Mouse (Mus musculus) liver, embryonic 14.5 days (tissue): ENCODE results near the gene Eya4. TPM values are rescaled to one million over a fixed set of nuclear protein-coding genes. Genes with fewer than 3 reads are reported as not detected.
A peak's percentile ranks its signal among the peaks of the same experiment; 100 is the strongest.

Experiments
- ATAC-seq: fragments of 200-750 bp; cut with Nextera tagmentation; 2 replicates; pipeline ENCODE4 v1.8.0; 2017; ENCODE audit warnings: moderate number of reproducible peaks, mild to moderate bottlenecking, moderate library complexity; ENCODE audit not compliant: insufficient read depth
- DNase-seq, 3 experiments: peaks; one replicate each; pipeline ENCODE4 v3.0.0-alpha.2; 2012 to 2013; ENCODE audit warnings: low read depth in 3 of 3, low spot score in 3 of 3
- H3K27ac ChIP-seq: fragments of 300-500 bp; sonication (generic); 2 replicates; pipeline ENCODE4 v1.5.1; 2014; ENCODE audit warnings: moderate library complexity, mild to moderate bottlenecking, control low read depth, inconsistent platforms
- H3K27me3 ChIP-seq: fragments of 300-500 bp; sonication (generic); 2 replicates; pipeline ENCODE4 v1.6.1; 2014; ENCODE audit warnings: mild to moderate bottlenecking, low read length, moderate library complexity; ENCODE audit not compliant: control insufficient read depth, insufficient read depth
- H3K36me3 ChIP-seq: fragments of 300-500 bp; sonication (generic); replicated peaks from 2 replicates; pipeline ENCODE4 v1.6.1; 2014; ENCODE audit warnings: low read depth; ENCODE audit not compliant: control insufficient read depth, insufficient read depth
- H3K4me1 ChIP-seq, 2 experiments: fragments of 200-500 bp in 1 of 2; fragments of 300-500 bp in 1 of 2; sonication (generic) in 1 of 2; replicated peaks; 2 replicates each; pipeline ENCODE4 v1.6.1; 2012 to 2014; ENCODE audit warnings: antibody characterized with exemption in 1 of 2, inconsistent platforms in 1 of 2, low read length in 1 of 2; ENCODE audit not compliant: control insufficient read depth in 2 of 2, insufficient read depth in 2 of 2
- H3K4me2 ChIP-seq: fragments of 300-500 bp; sonication (generic); 2 replicates; pipeline ENCODE4 v1.6.1; 2014; ENCODE audit warnings: low read depth, mild to moderate bottlenecking, control low read depth, moderate library complexity
- H3K4me3 ChIP-seq, 2 experiments: fragments of 200-500 bp in 1 of 2; fragments of 300-500 bp in 1 of 2; sonication (generic) in 1 of 2; 2 replicates each; pipeline ENCODE4 v1.5.1; 2012 to 2014; ENCODE audit warnings: low read depth in 2 of 2, low read length in 2 of 2, mild to moderate bottlenecking in 2 of 2, control low read depth in 1 of 2, inconsistent platforms in 1 of 2, moderate library complexity in 1 of 2; ENCODE audit not compliant: insufficient read depth in 1 of 2
- H3K9ac ChIP-seq: fragments of 300-500 bp; sonication (generic); replicated peaks from 2 replicates; pipeline ENCODE4 v1.6.1; 2014; ENCODE audit warnings: mild to moderate bottlenecking, control low read depth, moderate library complexity
- H3K9me3 ChIP-seq: fragments of 300-500 bp; sonication (generic); 2 replicates; pipeline ENCODE4 v1.6.1; 2016; ENCODE audit warnings: low read length, mixed read lengths; ENCODE audit not compliant: control insufficient read depth
- CTCF ChIP-seq: IDR thresholded peaks from 2 replicates; pipeline ENCODE4 v1.5.1; 2016; ENCODE audit warnings: antibody characterized with exemption, low read depth, control low read depth
- EP300 ChIP-seq: IDR thresholded peaks from 2 replicates; pipeline ENCODE4 v1.6.1; 2016; ENCODE audit warnings: antibody characterized with exemption, low read depth
- WGBS: fragments of 180-500 bp; shearing (Covaris S2); extraction: QIAGEN DNeasy Blood & Tissue Kit; methylation state at CpG from one replicate; pipeline ENCODE4 v1.1.7; 2014; ENCODE audit not compliant: insufficient replicate concordance; 5-methylcytosine and 5-hydroxymethylcytosine counted together
- polyA plus RNA-seq, 2 experiments: library from polyadenylated mRNA; depleted of rRNA in 1 of 2; stranded (reverse) in 1 of 2; unstranded in 1 of 2; fragments of >200 nt; fragmentation: Nextera tagmentation in 1 of 2; extraction: Ambion mirVana in 1 of 2; gene quantifications; 2 replicates each; pipeline versions ENCODE4 v1.2.1 to v1.2.3; 2012 to 2014

Eya4 gene
- polyA plus RNA-seq, 2 experiments = 0.13 to 0.19 TPM

DNA sequence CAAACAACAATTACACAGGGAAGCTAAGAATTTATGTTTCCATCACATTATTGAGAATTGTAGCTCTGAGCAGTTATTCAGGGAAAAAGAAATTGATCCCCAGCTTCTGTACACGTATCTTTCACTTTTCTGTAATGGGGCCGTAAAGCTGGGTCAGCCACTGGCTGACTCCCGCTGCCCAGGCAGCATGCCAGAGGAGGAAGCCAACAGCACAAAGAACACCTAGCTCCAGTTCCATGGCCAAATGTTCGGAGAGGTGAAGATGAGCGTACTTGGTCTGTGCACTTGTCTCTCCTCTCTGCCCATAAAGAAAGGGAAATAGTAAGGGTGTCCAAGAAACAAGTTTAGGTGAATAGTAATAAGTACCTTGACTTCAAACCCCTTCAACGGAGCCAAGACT, 22.9 kb downstream of the Eya4 start:
- no peaks in the 10 kb centered on the region for H3K4me1 ChIP-seq
- H3K27me3 ChIP-seq = no peaks in the 10 kb centered on the region
- WGBS = 71% methylated on average over 6 of the region's 6 CpGs
- no peaks in the 10 kb centered on the region for H3K9me3 ChIP-seq
- no peak overlapping the region for H3K27ac ChIP-seq
- H3K9ac ChIP-seq = no peak overlapping the region
- no peak for ATAC-seq
- no peaks in the 10 kb centered on the region for H3K36me3 ChIP-seq
- no peak for TF ChIP-seq CTCF
- TF ChIP-seq EP300 = no peak
- no peak overlapping the region for H3K4me3 ChIP-seq
- no peak for DNase-seq
- H3K4me2 ChIP-seq = no peak overlapping the region

DNA sequence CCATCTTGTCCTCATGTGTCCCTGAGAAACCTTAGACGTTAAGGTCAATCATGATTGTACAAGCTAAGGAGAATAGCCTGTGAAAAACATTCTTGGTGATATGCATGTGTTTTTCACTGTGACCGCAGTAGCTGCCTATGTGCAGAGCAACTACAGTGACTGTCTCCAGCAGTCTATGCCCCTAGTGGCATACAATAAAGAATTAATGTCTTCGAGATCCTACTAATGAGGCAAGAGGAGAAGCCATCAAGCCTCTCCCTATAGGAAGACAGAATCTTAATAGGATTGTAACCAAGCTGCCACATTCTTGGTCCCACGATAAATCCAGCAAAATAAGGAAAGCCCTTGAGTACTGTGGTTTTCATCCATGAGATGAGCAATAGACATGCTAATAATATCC, 28.3 kb downstream of the Eya4 start:
- Histone ChIP-seq H3K4me1 (no peaks in the 10 kb centered on the region), H3K9ac (no peak overlapping the region), H3K27me3 (no peaks in the 10 kb centered on the region), H3K4me2 (no peak overlapping the region), H3K36me3 (no peaks in the 10 kb centered on the region), H3K27ac (no peak overlapping the region), H3K4me3 (no peak overlapping the region), H3K9me3 (no peaks in the 10 kb centered on the region)
- 64% methylated on average over 4 of the region's 4 CpGs for WGBS
- DNase-seq (no peak), ATAC-seq (no peak)
- TF ChIP-seq CTCF = no peak
- no peak for TF ChIP-seq EP300

DNA sequence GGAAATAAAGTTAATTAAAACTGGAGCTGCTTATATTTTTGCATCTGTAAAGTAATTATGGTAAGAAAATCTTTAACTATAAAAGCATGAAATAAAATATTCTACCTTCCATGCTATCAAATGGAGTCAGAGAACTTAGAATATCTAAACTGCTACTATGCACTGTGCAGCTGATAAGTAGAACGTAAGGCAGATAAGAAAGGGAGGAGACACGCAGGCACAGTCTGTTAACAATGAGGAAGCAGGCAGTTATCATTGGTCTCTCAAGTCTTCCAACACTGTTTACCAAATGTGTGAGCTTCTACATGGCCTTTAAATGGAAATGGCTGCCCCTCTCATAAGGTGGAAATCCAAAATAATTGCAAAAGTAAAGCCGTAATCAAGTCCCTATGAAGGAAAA, 55.0 kb downstream of the Eya4 start:
- no peak overlapping the region for H3K9ac ChIP-seq
- 26% methylated on average over 3 of the region's 3 CpGs for WGBS
- H3K9me3 ChIP-seq = no peaks in the 10 kb centered on the region
- ATAC-seq (peak; percentile 52; the same call in 1 of the 2 replicates), DNase-seq (no peak)
- no peaks in the 10 kb centered on the region; a peak in 1 of 4 replicates for H3K4me1 ChIP-seq
- no peak overlapping the region for H3K4me2 ChIP-seq
- H3K36me3 ChIP-seq = no peaks in the 10 kb centered on the region
- no peaks in the 10 kb centered on the region for H3K27me3 ChIP-seq
- TF ChIP-seq CTCF (no peak), EP300 (peak; percentile 52)
- H3K27ac ChIP-seq = no peak overlapping the region
- H3K4me3 ChIP-seq = no peak overlapping the region

DNA sequence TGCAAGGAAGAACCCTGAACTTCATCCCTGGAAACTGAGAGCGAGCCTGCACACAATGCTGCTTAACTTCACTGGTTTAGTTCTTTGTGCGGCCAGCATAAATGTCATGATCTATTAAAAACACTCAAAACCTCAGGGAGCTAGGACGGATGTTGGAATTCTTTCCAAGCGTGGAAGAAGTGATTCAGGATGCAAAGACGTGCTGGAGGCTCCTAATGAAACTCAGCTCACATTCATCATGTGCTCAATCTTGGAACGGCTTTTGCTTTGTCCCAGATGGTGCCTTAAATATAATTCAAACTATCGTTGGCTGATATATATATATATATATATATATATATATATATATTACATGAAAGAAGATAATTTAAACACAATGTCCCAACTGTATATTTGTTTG, 58.1 kb downstream of the Eya4 start:
- H3K9me3 ChIP-seq = no peaks in the 10 kb centered on the region
- H3K4me3 ChIP-seq = no peak overlapping the region
- H3K27ac ChIP-seq = no peak overlapping the region
- H3K4me2 ChIP-seq = no peak overlapping the region
- no peaks in the 10 kb centered on the region for H3K36me3 ChIP-seq
- no peaks in the 10 kb centered on the region for H3K27me3 ChIP-seq
- TF ChIP-seq EP300 (no peak), CTCF (no peak)
- no peak for ATAC-seq
- H3K4me1 ChIP-seq = no peaks in the 10 kb centered on the region; a peak in 1 of 4 replicates
- 68% methylated on average over 7 of the region's 7 CpGs for WGBS
- no peak overlapping the region for H3K9ac ChIP-seq
- no peak for DNase-seq

DNA sequence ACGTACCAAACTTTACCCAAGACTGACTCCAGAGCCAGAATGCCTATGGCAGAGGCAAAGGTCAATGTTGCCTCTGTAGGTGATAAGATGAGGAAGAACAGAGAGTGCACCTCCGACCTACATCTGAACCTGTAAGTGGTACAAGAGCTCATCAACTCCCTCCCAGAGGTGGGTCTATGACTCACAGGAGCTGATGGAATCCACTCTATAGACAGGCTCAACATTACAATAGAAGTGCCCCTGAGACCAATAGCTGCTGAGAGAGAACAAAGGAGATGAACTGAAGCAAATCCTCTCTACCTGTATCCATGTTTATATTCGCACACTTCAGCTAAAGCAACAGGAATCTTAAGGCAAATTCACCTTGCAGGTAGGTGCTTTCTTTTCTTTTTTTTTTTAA, 73.2 kb downstream of the Eya4 start:
- no peak overlapping the region for H3K9ac ChIP-seq
- no peaks in the 10 kb centered on the region for H3K27me3 ChIP-seq
- WGBS = 56% methylated on average over 3 of the region's 3 CpGs
- ATAC-seq = no peak
- H3K4me1 ChIP-seq = no peaks in the 10 kb centered on the region
- H3K27ac ChIP-seq = no peak overlapping the region
- DNase-seq = no peak
- no peak overlapping the region for H3K4me2 ChIP-seq
- H3K9me3 ChIP-seq = no peaks in the 10 kb centered on the region; the same call in 1 of the 2 replicates
- H3K36me3 ChIP-seq = no peaks in the 10 kb centered on the region
- no peak overlapping the region for H3K4me3 ChIP-seq
- TF ChIP-seq EP300 (no peak), CTCF (no peak)

DNA sequence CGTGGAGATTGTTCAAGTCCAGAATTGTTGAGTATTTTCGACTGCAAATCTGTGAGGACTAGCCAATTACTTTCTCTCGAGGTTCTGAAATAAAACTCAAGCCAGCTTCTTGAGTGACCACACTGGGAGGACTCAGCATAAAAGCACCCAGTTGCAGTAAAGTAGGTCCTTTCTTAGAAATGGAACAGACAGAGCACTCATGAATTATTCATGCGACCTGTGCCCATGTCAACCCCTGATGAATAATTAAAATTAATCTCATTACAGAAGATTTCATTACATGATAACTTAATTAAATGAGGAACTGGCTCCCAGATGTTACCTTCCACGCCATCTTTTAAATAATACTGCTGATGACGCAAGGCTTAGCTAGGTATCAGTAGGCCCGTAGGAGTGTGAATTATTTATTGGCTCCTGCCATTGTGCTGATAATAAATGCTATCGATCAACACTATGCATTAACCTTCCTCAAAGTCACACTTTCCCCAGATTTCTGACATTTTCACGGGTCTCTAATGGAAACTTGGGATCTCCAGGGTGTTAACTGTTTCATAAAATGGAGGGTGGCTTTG, 79.5 kb downstream of the Eya4 start:
- Histone ChIP-seq H3K36me3 (no peaks in the 10 kb centered on the region), H3K9me3 (no peaks in the 10 kb centered on the region; the same call in 1 of the 2 replicates), H3K4me2 (no peak overlapping the region), H3K9ac (no peak overlapping the region), H3K4me1 (no peaks in the 10 kb centered on the region), H3K27me3 (no peaks in the 10 kb centered on the region), H3K27ac (no peak overlapping the region), H3K4me3 (no peak overlapping the region)
- no peak for TF ChIP-seq CTCF
- no peak for TF ChIP-seq EP300
- WGBS = 50% methylated on average over 9 of the region's 9 CpGs
- ATAC-seq = no peak
- no peak for DNase-seq
